Mouse (Mus musculus): Measurements from ENCODE around the gene Fa2h. TPM values are rescaled to one million over a fixed set of nuclear protein-coding genes. Genes with fewer than 3 reads are reported as not detected.
A peak's percentile ranks its signal among the peaks of the same experiment; 100 is the strongest.

Gene Fa2h
- polyA plus RNA-seq, 1 experiment from 2014 or later, result not detected

DNA sequence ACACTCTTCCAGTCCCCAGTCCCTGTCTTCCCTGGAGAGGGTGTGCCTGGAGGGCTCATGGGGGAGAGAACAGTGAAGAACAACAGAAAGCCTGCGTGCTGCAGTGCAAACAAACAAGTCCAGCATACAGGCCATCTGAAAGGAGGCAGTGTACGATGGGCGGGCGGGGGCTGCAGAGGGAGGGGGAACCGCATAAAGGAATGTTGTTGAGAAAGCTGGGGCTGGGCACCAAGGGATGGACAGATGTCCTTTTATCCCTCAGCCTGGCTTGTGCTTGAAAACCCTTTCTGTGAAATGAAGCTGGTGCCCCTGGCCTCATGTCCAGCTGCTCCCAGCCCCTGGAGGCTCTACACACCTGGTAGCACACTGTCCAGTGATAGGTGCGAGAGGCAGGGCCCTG is 18.4 kb downstream of the Fa2h start:
- no peak overlapping the region for H3K9ac ChIP-seq (replicated peaks; ENCODE audit: low read length)
- no peaks in the 10 kb centered on the region for H3K9me3 ChIP-seq (replicated peaks; ENCODE audit: control insufficient read depth, low read length)
- H3K4me3 ChIP-seq (ENCODE audit: low read depth, low read length), result no peak overlapping the region
- H3K4me2 ChIP-seq (ENCODE audit: low read depth, low read length), result no peak overlapping the region
- H3K36me3 ChIP-seq (replicated peaks; ENCODE audit: control insufficient read depth, insufficient read depth, low read depth, low read length), result no peaks in the 10 kb centered on the region
- H3K27ac ChIP-seq (replicated peaks; ENCODE audit: low read depth, low read length), result no peak overlapping the region
- no peak for DNase-seq (ENCODE audit: low spot score)
- no peak; the same call in 1 of the 2 replicates for ATAC-seq (replicated peaks; ENCODE audit: insufficient number of reproducible peaks, low FRiP score, low TSS enrichment, low read depth)
- no peaks in the 10 kb centered on the region for H3K4me1 ChIP-seq (ENCODE audit: control insufficient read depth, insufficient read depth, low read length)
- H3K27me3 ChIP-seq (ENCODE audit: control insufficient read depth, insufficient read depth, low read length), result no peaks in the 10 kb centered on the region
- WGBS, result 24% methylated on average over 6 of the region's 6 CpGs

DNA sequence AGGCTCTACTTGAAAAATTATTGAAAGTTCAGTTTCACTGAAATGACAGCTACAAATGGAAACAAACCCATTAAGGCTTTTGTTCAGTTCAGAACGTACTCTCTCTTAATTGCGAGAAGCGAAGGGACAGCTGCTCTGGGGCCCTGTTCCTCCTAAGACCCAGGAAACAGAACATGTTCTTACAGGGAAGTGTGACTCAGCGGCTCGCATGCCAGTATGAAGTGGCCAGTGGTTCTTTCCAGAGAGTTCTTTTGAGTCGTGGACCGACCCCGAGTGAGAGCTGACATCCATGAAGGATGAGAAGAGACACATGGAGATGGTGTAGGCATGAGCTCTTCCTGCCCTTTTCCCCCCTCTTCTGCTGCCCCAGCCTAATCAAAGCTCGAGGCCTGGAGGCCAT is 23.9 kb downstream of the Fa2h start:
- Histone ChIP-seq H3K9ac (replicated peaks; ENCODE audit: low read length) (no peak overlapping the region), H3K27me3 (ENCODE audit: control insufficient read depth, insufficient read depth, low read length) (no peaks in the 10 kb centered on the region), H3K27ac (replicated peaks; ENCODE audit: low read depth, low read length) (no peak overlapping the region), H3K4me1 (ENCODE audit: control insufficient read depth, insufficient read depth, low read length) (no peaks in the 10 kb centered on the region), H3K4me3 (ENCODE audit: low read depth, low read length) (no peak overlapping the region), H3K4me2 (ENCODE audit: low read depth, low read length) (no peak overlapping the region), H3K36me3 (replicated peaks; ENCODE audit: control insufficient read depth, insufficient read depth, low read depth, low read length) (no peaks in the 10 kb centered on the region), H3K9me3 (replicated peaks; ENCODE audit: control insufficient read depth, low read length) (no peaks in the 10 kb centered on the region)
- no peak for DNase-seq (ENCODE audit: low spot score)
- no peak for ATAC-seq (replicated peaks; ENCODE audit: insufficient number of reproducible peaks, low FRiP score, low TSS enrichment, low read depth)
- WGBS, result 90% methylated on average over 9 of the region's 9 CpGs

DNA sequence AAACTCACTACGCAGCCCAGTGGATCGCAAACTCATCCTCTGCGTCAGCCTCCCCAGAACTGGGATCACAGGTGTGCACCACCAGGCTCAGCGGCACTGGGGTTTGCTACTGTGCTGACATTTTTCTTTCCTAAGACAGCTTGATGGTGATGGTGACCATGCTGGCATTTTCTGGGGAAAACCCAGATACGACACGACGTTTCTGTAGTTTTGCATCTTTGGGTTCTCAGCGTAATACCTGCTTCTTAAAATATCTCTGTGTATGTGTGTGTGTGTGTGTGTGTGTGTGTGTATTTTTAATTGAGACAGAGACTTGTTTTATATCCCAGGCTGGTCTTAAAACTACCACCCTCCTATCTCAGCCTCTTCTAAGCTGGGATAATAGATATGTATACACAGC is 26.3 kb downstream of the Fa2h start:
- Histone ChIP-seq H3K4me3 (ENCODE audit: low read depth, low read length) (no peak overlapping the region; the same call in 1 of the 2 replicates), H3K27ac (replicated peaks; ENCODE audit: low read depth, low read length) (no peak overlapping the region), H3K4me2 (ENCODE audit: low read depth, low read length) (peak overlapping the region; percentile 23; the same call in 1 of the 2 replicates), H3K9me3 (replicated peaks; ENCODE audit: control insufficient read depth, low read length) (no peaks in the 10 kb centered on the region), H3K4me1 (ENCODE audit: control insufficient read depth, insufficient read depth, low read length) (no peaks in the 10 kb centered on the region), H3K9ac (replicated peaks; ENCODE audit: low read length) (no peak overlapping the region), H3K27me3 (ENCODE audit: control insufficient read depth, insufficient read depth, low read length) (no peaks in the 10 kb centered on the region), H3K36me3 (replicated peaks; ENCODE audit: control insufficient read depth, insufficient read depth, low read depth, low read length) (no peaks in the 10 kb centered on the region)
- WGBS, result 81% methylated on average over 8 of the region's 8 CpGs
- ATAC-seq (replicated peaks; ENCODE audit: insufficient number of reproducible peaks, low FRiP score, low TSS enrichment, low read depth) (no peak), DNase-seq (ENCODE audit: low spot score) (no peak)

DNA sequence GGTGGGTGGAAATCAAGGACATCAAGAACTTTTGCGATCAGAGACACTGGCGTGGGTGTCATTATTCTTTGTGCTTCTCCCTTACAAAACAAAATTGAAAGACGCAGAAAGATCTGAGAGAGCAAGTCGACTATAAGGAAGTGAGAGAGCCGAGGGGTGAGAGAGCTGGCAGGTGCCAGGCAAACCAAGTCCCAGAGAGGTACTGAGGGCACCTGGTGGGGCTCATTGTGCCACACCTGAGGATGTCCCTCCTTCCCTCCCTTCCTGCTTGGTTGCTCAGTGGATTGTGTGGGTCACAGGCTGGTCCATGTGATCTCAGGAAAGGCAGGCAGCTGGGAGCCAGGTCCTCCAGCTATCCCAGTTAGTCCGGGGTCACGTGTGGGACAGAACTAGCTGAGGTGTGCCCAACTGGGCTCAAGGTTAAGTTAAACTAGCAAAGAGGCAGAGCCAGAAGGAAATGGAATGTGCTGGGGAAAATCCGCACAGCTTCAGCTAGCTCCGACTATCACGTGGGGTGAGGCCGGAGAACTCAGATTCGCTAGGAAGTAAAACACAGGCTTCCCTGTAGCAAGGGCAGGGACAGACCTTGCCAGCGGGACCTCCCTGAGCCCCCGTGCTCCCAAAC is 26.9 kb downstream of the Fa2h start:
- WGBS, result 33% methylated on average over 14 of the region's 14 CpGs
- peak; percentile 16 for DNase-seq (ENCODE audit: low spot score)

DNA sequence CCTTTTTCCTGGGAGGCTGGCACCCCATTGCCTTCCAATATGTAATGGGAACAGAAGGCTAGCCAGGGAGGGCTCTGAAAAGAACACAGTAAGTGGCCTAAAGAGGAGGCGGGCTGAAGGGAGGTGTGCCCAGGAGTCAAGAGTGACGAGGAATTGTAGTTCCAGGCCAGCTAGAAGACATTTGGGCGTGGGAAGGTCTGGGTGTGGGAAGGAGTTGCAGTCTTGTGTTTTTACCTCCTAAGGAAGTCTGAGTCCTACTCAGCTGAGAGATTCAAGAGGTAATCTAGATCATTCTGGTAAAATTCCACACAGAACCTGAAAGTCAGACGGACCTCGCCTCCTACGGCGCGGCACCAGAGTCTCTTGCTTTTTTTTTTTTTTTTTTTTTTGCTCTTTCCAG is 30.1 kb downstream of the Fa2h start:
- Histone ChIP-seq H3K27ac (replicated peaks; ENCODE audit: low read depth, low read length) (no peak overlapping the region), H3K9ac (replicated peaks; ENCODE audit: low read length) (no peak overlapping the region)

More for the DNA sequence above, 26.9 kb downstream of the Fa2h start:
- Histone ChIP-seq H3K4me3 (ENCODE audit: low read depth, low read length) (no peak overlapping the region; the same call in 1 of the 2 replicates), H3K36me3 (replicated peaks; ENCODE audit: control insufficient read depth, insufficient read depth, low read depth, low read length) (no peaks in the 10 kb centered on the region), H3K27me3 (ENCODE audit: control insufficient read depth, insufficient read depth, low read length) (no peaks in the 10 kb centered on the region), H3K27ac (replicated peaks; ENCODE audit: low read depth, low read length) (no peak overlapping the region), H3K9me3 (replicated peaks; ENCODE audit: control insufficient read depth, low read length) (no peaks in the 10 kb centered on the region), H3K4me1 (ENCODE audit: control insufficient read depth, insufficient read depth, low read length) (no peaks in the 10 kb centered on the region), H3K9ac (replicated peaks; ENCODE audit: low read length) (no peak overlapping the region; the same call in 1 of the 2 replicates), H3K4me2 (ENCODE audit: low read depth, low read length) (peak overlapping the region; percentile 23; the same call in 1 of the 2 replicates)
- no peak for ATAC-seq (replicated peaks; ENCODE audit: insufficient number of reproducible peaks, low FRiP score, low TSS enrichment, low read depth)

DNA sequence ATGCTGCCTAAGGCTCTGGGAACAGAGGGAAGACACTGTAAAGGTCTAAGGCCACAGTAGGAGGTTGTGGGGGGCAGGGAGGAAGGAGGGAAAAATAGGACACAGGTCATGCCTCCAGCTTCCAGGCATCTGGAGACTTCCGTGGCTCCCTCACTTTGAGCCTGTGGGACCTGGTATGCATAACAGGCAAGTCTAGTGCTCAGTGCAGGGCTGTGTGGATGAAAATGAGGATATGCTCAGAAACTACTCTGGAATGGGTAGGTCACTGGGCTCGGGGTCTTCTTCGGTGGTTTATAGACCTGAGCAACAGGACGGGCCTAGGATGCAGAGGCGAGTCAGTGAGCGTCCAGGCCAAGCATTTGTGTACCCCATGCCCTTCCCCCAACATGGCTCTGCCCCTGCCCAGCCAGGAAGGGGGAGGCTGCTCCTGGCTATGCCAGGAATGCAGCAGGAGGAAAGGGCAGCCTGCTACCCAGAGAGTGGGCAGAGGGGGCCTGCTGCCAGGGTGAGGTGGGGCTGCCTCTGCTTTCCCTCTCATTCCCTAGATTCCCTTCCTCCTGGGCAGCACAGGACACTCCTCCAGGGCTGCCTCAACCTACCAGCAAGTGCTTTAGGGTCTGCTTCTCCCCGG is 32.9 kb downstream of the Fa2h start:
- DNase-seq (ENCODE audit: low spot score) (no peak), ATAC-seq (replicated peaks; ENCODE audit: insufficient number of reproducible peaks, low FRiP score, low TSS enrichment, low read depth) (no peak)
- 48% methylated on average over 7 of the region's 7 CpGs for WGBS
- H3K36me3 ChIP-seq (replicated peaks; ENCODE audit: control insufficient read depth, insufficient read depth, low read depth, low read length), result no peaks in the 10 kb centered on the region
- no peaks in the 10 kb centered on the region for H3K9me3 ChIP-seq (replicated peaks; ENCODE audit: control insufficient read depth, low read length)
- no peak overlapping the region for H3K9ac ChIP-seq (replicated peaks; ENCODE audit: low read length)
- H3K27me3 ChIP-seq (ENCODE audit: control insufficient read depth, insufficient read depth, low read length), result no peaks in the 10 kb centered on the region
- no peak overlapping the region for H3K4me3 ChIP-seq (ENCODE audit: low read depth, low read length)
- no peak overlapping the region for H3K4me2 ChIP-seq (ENCODE audit: low read depth, low read length)
- no peaks in the 10 kb centered on the region for H3K4me1 ChIP-seq (ENCODE audit: control insufficient read depth, insufficient read depth, low read length)
- no peak overlapping the region for H3K27ac ChIP-seq (replicated peaks; ENCODE audit: low read depth, low read length)

More for the DNA sequence above, 30.1 kb downstream of the Fa2h start:
- Histone ChIP-seq H3K4me2 (ENCODE audit: low read depth, low read length) (no peak overlapping the region), H3K4me1 (ENCODE audit: control insufficient read depth, insufficient read depth, low read length) (no peaks in the 10 kb centered on the region), H3K4me3 (ENCODE audit: low read depth, low read length) (no peak overlapping the region), H3K36me3 (replicated peaks; ENCODE audit: control insufficient read depth, insufficient read depth, low read depth, low read length) (no peaks in the 10 kb centered on the region), H3K9me3 (replicated peaks; ENCODE audit: control insufficient read depth, low read length) (no peaks in the 10 kb centered on the region), H3K27me3 (ENCODE audit: control insufficient read depth, insufficient read depth, low read length) (no peaks in the 10 kb centered on the region)
- WGBS, result 70% methylated on average over 8 of the region's 8 CpGs
- no peak for ATAC-seq (replicated peaks; ENCODE audit: insufficient number of reproducible peaks, low FRiP score, low TSS enrichment, low read depth)
- no peak for DNase-seq (ENCODE audit: low spot score)

DNA sequence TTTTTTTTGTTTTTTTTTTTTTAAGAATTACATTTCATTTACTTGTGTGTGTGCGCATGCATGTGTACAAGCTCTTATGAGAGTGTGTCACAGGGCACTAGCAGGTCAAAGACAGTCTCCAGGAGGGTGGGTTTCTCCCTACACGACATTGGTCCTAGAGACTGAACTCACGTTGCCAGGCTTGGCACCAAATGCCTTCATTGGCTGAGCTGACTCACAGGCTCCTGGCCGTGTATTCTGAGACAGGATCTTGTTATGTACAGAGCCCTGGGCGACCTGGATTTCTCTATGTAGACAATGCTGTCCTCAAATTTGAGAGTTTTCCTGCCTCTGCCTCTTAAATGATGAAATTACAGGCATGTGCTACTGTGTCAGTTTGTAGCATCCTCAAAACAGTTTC is 33.7 kb downstream of the Fa2h start:
- no peak for ATAC-seq (replicated peaks; ENCODE audit: insufficient number of reproducible peaks, low FRiP score, low TSS enrichment, low read depth)
- 74% methylated on average over 5 of the region's 5 CpGs for WGBS

DNA sequence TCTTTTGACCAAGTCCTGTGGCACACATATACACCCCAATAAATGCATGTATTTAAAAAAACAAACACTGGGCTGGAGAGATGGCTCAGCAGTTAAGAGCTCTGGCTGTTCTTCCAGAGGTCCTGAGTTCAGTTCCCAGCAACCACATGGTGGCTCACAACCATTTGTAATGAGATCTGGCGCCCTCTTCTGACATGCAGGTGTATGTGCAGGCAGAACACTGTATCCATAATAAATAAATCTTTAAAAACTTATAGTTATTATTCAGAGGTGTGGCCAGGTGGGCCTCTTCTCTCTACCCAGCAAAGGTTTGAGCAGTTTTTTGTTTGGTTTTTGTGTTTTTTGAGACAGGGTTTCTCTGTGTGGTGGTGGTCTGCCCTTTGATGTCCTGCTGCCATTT is 34.7 kb downstream of the Fa2h start:
- no peak overlapping the region for H3K4me2 ChIP-seq (ENCODE audit: low read depth, low read length)
- H3K36me3 ChIP-seq (replicated peaks; ENCODE audit: control insufficient read depth, insufficient read depth, low read depth, low read length), result no peaks in the 10 kb centered on the region
- no peak overlapping the region for H3K4me3 ChIP-seq (ENCODE audit: low read depth, low read length)
- H3K9ac ChIP-seq (replicated peaks; ENCODE audit: low read length), result no peak overlapping the region
- H3K27ac ChIP-seq (replicated peaks; ENCODE audit: low read depth, low read length), result no peak overlapping the region
- ATAC-seq (replicated peaks; ENCODE audit: insufficient number of reproducible peaks, low FRiP score, low TSS enrichment, low read depth), result no peak
- DNase-seq (ENCODE audit: low spot score), result no peak
- H3K4me1 ChIP-seq (ENCODE audit: control insufficient read depth, insufficient read depth, low read length), result no peaks in the 10 kb centered on the region
- H3K9me3 ChIP-seq (replicated peaks; ENCODE audit: control insufficient read depth, low read length), result no peaks in the 10 kb centered on the region
- no peaks in the 10 kb centered on the region for H3K27me3 ChIP-seq (ENCODE audit: control insufficient read depth, insufficient read depth, low read length)
- 70% methylated on average over 1 of the region's 1 CpGs for WGBS

More for the DNA sequence above, 33.7 kb downstream of the Fa2h start:
- H3K36me3 ChIP-seq (replicated peaks; ENCODE audit: control insufficient read depth, insufficient read depth, low read depth, low read length), result no peaks in the 10 kb centered on the region
- H3K27me3 ChIP-seq (ENCODE audit: control insufficient read depth, insufficient read depth, low read length), result no peaks in the 10 kb centered on the region
- no peak overlapping the region for H3K4me3 ChIP-seq (ENCODE audit: low read depth, low read length)
- DNase-seq (ENCODE audit: low spot score), result no peak
- no peak overlapping the region for H3K9ac ChIP-seq (replicated peaks; ENCODE audit: low read length)
- H3K4me2 ChIP-seq (ENCODE audit: low read depth, low read length), result no peak overlapping the region
- H3K9me3 ChIP-seq (replicated peaks; ENCODE audit: control insufficient read depth, low read length), result no peaks in the 10 kb centered on the region
- no peak overlapping the region for H3K27ac ChIP-seq (replicated peaks; ENCODE audit: low read depth, low read length)
- H3K4me1 ChIP-seq (ENCODE audit: control insufficient read depth, insufficient read depth, low read length), result no peaks in the 10 kb centered on the region

Measured in embryonic facial prominence, embryonic 11.5 days (tissue).